Mouse (Mus musculus) yolk sac, embryonic 10.5 days (tissue): ENCODE measurements around the gene Mbd4.

Experiments used
- DNase-seq: peaks from one replicate; pipeline ENCODE4 v3.0.0-alpha.2; 2017; ENCODE audit warnings: low spot score

Mbd4 gene

DNA sequence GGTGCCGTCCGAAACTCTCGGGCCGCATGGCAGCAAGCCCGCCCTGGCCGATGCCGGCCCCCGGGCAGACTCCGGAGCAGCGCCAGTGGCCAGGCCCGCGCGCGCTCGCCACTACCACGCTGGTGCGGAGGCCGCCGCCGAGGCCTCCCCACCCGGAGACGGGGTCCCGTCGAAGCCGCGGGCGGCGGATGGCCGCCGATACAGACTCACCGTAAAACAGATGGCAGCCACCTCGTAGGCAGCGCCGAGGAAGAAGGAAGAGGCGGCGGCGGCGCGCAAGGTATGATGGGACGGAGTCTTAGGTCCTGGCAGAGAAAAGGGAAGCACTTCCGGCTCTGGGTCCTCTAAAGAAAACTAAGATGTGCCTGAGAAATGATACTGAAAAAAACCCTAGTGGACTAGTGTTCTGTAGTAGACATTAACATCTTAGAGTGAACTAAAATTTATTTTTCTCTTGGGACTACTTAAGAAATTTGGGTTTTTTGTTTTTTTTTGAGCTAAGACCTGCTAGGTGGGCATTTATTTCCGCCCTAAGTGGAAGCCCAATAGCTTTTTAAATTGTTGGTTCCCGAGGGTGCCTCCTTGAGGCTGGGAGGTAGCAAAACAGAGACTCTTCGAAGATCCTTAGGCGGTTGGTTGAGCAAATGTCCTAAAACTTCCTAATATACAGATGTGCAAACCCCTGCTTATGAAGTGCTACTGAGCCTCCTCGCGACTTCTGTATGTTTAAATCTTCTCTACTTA, 44.5 kb downstream of the Mbd4 start, which contains the start of gene Rpl32:
TSS of gene Rpl32 (minus strand) at position 260 of the 744 bp plus-strand sequence.
- DNase-seq = peak; percentile 89

DNA sequence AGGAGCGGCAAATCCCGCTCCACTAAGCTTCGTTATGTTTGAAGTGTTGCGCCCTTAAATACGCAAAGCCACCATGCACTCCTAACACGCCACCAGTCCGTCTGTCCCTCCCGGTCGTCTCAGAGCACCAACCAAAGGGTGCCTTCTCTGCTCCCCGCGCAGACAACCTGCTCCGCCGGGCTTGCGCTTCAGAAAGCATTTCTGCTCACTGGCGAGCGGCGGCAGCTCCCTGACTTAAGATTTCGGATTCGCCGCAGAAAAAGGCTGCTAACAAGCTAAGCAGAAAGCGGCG, 45.0 kb downstream of the Mbd4 start:
- DNase-seq = peak; percentile 40

DNA sequence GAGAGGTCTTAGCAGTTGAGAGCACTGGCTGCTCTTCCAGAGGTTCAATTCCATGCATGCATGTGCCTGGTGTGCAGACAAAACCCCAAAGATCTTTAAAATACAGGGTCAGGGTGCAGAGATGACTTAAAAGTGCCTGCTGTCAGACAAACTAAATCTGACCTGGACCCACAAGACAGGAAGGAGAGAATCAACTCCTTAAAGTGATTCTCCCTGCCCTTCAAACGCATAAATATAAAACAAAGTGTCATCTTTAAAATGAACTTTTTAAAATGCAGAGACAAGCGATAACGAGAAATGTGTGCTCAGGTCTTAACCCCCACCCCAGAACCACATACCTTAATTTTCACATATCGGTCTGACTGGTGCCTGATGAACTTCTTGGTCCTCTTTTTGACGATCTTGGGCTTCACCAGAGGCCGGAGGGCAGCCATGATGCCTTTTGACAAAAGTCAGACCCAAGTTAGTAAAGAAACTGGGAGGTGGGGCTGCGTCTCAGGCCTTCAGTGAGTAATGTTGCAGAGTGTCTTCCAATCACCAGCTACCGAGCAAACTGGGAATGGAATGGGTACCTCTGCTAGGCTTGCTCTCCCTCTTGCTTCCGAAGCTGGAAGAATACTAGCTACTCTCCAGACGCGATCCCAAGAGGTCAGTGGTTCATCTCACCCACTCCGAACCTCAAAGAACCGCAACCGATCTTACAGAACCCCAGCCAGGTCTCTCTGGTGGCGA, 45.5 kb downstream of the Mbd4 start:
- no peak for DNase-seq

DNA sequence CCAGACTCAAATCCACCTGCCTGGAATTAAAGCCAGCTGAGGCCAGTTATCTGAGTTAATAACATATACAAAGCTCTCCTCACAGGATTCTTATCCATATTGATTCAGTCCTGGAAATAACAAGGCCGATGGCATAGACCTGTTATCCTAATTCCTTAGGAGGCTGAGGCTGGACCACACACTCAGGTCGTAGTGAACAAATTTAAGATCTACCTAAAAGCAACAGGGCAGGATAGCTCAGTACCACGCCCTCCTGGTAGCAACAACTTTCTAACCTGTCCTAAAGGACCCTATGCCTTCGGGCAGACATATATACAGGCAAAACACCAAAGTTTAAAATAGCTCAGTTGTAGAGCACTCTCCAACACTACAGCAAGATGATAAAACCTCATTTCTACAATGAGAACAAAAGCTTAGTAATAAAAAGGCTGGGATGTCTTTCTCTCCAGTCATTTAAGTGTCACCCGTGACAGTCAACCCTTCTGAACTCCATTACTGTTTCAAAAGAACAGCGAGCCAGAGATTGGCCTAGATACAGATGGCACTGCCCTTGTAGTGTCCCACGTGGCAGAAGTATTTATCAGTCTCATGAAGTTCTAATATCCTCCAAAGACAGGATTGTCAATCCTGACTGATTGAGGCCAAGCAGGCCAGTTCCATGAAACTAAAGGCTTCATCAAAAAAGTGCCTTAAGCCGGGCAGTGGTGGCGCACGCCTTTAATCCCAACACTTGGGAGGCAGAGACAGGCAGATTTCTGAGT, 48.6 kb downstream of the Mbd4 start:
- DNase-seq = no peak

DNA sequence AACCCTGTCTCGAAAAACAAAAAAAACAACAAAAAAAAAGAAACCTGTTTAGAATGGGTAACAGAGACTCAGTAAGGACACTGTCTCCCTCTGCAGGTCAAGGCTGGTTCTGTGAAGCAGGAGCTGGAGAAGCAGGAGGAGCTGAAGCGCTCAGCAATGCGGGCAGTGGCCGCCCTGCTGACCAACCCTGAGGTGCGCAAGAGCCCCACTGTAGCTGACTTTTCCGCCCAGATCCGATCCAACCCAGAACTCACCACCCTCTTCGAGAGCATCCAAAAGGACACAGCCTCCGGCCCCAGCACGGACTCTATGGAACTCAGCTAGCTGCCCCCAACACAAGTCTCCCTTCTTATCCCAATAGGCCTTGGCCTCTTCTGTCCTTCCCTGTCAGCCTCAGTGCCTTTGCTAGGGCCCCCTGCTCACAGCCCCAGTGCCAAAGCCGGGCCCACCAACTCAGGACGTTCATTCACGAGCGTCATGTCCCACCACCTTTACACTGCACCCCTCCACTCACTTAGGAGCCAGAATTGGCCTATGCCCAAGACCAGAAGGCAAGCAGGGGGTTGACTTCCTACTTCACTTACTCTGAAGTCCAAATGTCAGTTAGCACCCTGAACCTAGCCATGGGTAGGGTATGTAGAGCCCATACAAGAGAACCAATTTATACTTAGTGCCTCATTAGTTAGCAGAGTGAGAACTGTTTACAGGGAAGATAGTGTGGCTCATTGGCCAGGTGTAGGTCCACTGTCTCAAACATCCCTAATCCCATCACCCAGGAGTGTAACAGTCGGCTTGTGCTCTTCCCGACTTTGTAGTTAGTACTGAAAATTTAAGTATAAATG, 49.4 kb downstream of the Mbd4 start:
- DNase-seq = peak; percentile 76

DNA sequence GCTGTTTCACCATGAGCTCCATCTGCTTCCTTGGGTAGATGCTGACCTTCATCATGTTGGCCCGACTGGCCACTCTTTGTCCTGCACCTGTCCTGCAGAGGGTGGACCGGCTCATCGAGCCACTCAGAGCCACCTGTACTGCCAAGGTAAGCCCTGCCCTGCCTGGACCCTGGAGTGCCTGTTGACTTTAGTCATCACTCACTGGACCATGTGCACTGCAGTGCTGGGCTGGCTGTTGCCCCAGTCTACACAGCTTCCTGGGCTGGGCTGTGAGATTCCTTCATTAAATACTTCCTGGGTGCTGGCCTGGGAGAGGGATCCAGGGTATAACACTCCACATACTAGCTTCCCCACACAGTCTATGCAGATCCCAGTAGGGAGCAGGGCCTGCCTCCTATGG, 51.4 kb downstream of the Mbd4 start:
- DNase-seq = no peak

DNA sequence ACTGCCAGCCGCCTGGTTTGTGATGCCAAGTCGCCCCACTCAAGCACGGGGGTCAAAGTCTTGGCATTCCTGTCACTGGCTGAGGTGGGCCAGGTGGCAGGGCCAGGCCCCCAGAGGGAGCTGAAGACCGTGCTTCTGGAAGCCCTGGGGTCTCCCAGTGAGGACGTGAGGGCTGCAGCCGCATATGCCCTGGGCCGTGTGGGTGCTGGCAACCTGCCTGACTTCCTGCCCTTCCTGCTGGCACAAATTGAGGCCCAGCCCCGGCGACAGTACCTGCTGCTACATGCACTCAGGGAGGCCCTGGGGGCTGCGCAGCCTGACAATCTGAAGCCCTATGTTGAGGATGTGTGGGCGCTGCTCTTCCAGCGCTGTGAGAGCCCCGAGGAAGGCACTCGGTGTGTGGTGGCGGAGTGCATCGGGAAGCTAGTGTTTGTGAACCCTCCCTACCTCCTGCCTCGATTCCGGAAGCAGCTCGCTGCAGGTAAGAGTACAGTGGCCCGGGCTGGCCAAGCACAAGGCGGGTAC, 60.4 kb downstream of the Mbd4 start:
- DNase-seq = no peak

DNA sequence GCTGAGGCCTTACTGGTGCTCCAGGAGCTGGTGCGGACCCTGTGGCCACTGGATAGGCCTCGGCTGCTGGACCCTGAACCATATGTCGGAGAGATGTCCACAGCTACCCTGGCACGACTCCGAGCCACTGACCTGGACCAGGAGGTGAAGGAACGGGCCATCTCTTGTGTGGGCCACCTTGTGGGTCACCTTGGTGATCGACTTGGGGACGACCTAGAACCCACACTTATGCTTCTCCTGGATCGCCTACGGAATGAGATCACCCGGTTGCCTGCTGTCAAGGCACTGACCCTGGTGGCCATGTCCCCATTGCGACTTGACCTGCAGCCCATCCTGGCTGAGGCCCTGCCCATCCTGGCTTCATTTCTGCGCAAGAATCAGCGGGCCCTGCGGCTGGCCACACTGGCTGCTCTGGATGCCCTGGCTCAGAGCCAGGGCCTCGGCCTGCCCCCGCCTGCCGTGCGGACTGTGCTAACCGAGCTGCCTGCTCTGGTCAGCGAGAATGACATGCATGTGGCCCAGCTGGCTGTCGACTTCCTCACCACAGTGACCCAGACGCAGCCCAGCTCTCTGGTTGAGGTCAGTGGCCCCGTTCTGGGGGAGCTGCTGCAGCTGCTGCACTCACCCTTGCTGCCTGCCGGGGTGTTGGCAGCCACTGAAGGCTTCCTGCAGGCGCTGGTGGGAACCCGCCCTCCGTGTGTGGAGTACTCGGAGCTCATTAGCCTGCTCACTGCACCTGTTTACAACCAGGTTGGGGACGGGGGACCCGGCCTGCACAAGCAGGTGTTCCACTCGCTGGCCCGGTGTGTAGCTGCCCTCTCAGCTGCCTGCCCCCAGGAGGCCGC, 61.1 kb downstream of the Mbd4 start:
- no peak for DNase-seq

DNA sequence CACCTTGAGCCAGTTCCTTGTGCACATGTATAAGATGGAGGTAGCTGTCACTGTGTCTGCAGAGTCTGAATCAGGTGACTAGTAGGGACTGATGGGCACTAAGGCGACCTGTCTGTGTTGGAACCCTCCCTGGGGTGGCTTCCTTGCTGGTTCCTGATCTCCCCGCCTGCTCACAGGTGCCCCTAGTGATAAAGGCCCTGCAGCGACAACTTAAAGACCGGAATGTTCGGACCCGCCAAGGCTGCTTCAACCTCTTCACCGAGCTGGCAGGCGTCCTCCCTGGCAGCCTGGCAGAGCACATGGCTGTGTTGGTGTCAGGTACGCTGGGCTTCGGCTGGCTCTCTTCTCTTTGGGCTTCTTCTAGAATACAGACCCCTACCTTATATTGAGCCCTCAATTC, 62.2 kb downstream of the Mbd4 start:
- DNase-seq = no peak
